Mouse (Mus musculus): Measurements from ENCODE around the gene Actl7b. TPM values are rescaled to one million over a fixed set of nuclear protein-coding genes. Genes with fewer than 3 reads are reported as not detected.

Gene Actl7b
- not detected in 2 replicates for polyA plus RNA-seq (2012; ENCODE audit: insufficient read depth, insufficient read length, low replicate concordance, missing spikeins)

- no peak for TF ChIP-seq CTCF (IDR thresholded peaks at IDR 0.05; ENCODE audit: insufficient read depth, low read depth, low read length)
- TF ChIP-seq POLR2A (IDR thresholded peaks at IDR 0.05; ENCODE audit: insufficient read depth, low read depth, low read length), result no peak
- WGBS, result 93% methylated on average over 13 of the region's 13 CpGs
- H3K4me3 ChIP-seq (ENCODE audit: insufficient read depth, low read depth, low read length), result no peak within 1 kb of the TSS
- H3K4me1 ChIP-seq (ENCODE audit: control insufficient read depth, insufficient read depth, low read length), result peaks cover 3% of the 10 kb centered on the region; the same call in 1 of the 2 replicates
- no peak within 1 kb of the TSS for H3K27ac ChIP-seq (ENCODE audit: insufficient read depth, low read depth, low read length)
These were observed at the start of gene Actl7b for GRCm38 (mm10) chr4:56741041-56741493. Actl7b (minus strand) TSS chr4:56741443.

DNA sequence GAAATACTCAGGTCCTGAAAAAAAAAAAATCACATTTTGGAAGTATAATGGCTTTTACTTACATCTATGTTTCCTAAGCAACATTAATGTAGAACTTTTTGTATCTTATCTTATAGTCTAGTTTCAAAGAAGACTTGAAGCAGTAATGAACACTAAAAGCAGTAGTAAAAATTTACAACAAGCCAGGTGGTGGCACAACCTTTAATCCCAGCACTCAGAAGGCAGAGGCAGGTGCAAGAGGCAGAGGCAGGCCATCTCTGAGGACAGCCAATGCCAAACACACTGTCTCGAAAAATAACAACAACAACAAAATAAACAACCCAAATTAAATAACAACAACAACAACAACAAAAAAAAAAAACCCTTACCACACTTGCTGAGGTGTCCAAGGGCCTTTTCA lies 29.8 kb upstream of the Actl7b start:
- WGBS, result 80% methylated on average over 1 of the region's 1 CpGs
- Histone ChIP-seq H3K27ac (ENCODE audit: insufficient read depth, low read depth, low read length) (no peak overlapping the region), H3K4me3 (ENCODE audit: insufficient read depth, low read depth, low read length) (no peak overlapping the region), H3K4me1 (ENCODE audit: control insufficient read depth, insufficient read depth, low read length) (no peaks in the 10 kb centered on the region)
- TF ChIP-seq CTCF (IDR thresholded peaks at IDR 0.05; ENCODE audit: insufficient read depth, low read depth, low read length), result no peak
- no peak for TF ChIP-seq POLR2A (IDR thresholded peaks at IDR 0.05; ENCODE audit: insufficient read depth, low read depth, low read length)

- Histone ChIP-seq H3K4me1 (ENCODE audit: control insufficient read depth, insufficient read depth, low read length) (no peaks in the 10 kb centered on the region), H3K4me3 (ENCODE audit: insufficient read depth, low read depth, low read length) (no peak overlapping the region), H3K27ac (ENCODE audit: insufficient read depth, low read depth, low read length) (no peak overlapping the region)
- TF ChIP-seq POLR2A (IDR thresholded peaks at IDR 0.05; ENCODE audit: insufficient read depth, low read depth, low read length) (no peak), CTCF (IDR thresholded peaks at IDR 0.05; ENCODE audit: insufficient read depth, low read depth, low read length) (no peak)
- WGBS, result 90% methylated on average over 7 of the region's 7 CpGs
These were observed 27.7 kb upstream of the Actl7b start for GRCm38 (mm10) chr4:56768913-56769312.

- TF ChIP-seq CTCF (IDR thresholded peaks at IDR 0.05; ENCODE audit: insufficient read depth, low read depth, low read length) (no peak), POLR2A (IDR thresholded peaks at IDR 0.05; ENCODE audit: insufficient read depth, low read depth, low read length) (no peak)
- 81% methylated on average over 5 of the region's 5 CpGs for WGBS
- Histone ChIP-seq H3K4me3 (ENCODE audit: insufficient read depth, low read depth, low read length) (no peak overlapping the region), H3K4me1 (ENCODE audit: control insufficient read depth, insufficient read depth, low read length) (no peaks in the 10 kb centered on the region), H3K27ac (ENCODE audit: insufficient read depth, low read depth, low read length) (no peak overlapping the region)
These were observed 26.6 kb upstream of the Actl7b start for GRCm38 (mm10) chr4:56767861-56768284.

- no peak for TF ChIP-seq CTCF (IDR thresholded peaks at IDR 0.05; ENCODE audit: insufficient read depth, low read depth, low read length)
- no peak for TF ChIP-seq POLR2A (IDR thresholded peaks at IDR 0.05; ENCODE audit: insufficient read depth, low read depth, low read length)
- 93% methylated on average over 1 of the region's 1 CpGs for WGBS
- no peak overlapping the region for H3K4me3 ChIP-seq (ENCODE audit: insufficient read depth, low read depth, low read length)
- no peak overlapping the region for H3K27ac ChIP-seq (ENCODE audit: insufficient read depth, low read depth, low read length)
- no peaks in the 10 kb centered on the region for H3K4me1 ChIP-seq (ENCODE audit: control insufficient read depth, insufficient read depth, low read length)
These were observed 16.4 kb upstream of the Actl7b start for GRCm38 (mm10) chr4:56757693-56758092.

- H3K27ac ChIP-seq (ENCODE audit: insufficient read depth, low read depth, low read length), result no peak overlapping the region
- TF ChIP-seq CTCF (IDR thresholded peaks at IDR 0.05; ENCODE audit: insufficient read depth, low read depth, low read length) (no peak), POLR2A (IDR thresholded peaks at IDR 0.05; ENCODE audit: insufficient read depth, low read depth, low read length) (no peak)
- WGBS, result 91% methylated on average over 10 of the region's 10 CpGs
- H3K4me3 ChIP-seq (ENCODE audit: insufficient read depth, low read depth, low read length), result no peak overlapping the region
- no peaks in the 10 kb centered on the region for H3K4me1 ChIP-seq (ENCODE audit: control insufficient read depth, insufficient read depth, low read length)
These were observed 15.8 kb upstream of the Actl7b start for GRCm38 (mm10) chr4:56756966-56757600.

GRCm38 (mm10) chr4:56756021-56756420 lies 14.8 kb upstream of the Actl7b start:
- Histone ChIP-seq H3K4me3 (ENCODE audit: insufficient read depth, low read depth, low read length) (no peak overlapping the region), H3K27ac (ENCODE audit: insufficient read depth, low read depth, low read length) (no peak overlapping the region), H3K4me1 (ENCODE audit: control insufficient read depth, insufficient read depth, low read length) (no peaks in the 10 kb centered on the region)
- WGBS, result 90% methylated on average over 5 of the region's 5 CpGs
- TF ChIP-seq POLR2A (IDR thresholded peaks at IDR 0.05; ENCODE audit: insufficient read depth, low read depth, low read length), result no peak

- Histone ChIP-seq H3K4me1 (ENCODE audit: control insufficient read depth, insufficient read depth, low read length) (peaks cover 3% of the 10 kb centered on the region; the same call in 1 of the 2 replicates), H3K4me3 (ENCODE audit: insufficient read depth, low read depth, low read length) (no peak overlapping the region), H3K27ac (ENCODE audit: insufficient read depth, low read depth, low read length) (no peak overlapping the region)
- 95% methylated on average over 9 of the region's 9 CpGs for WGBS
- TF ChIP-seq POLR2A (IDR thresholded peaks at IDR 0.05; ENCODE audit: insufficient read depth, low read depth, low read length) (no peak), CTCF (IDR thresholded peaks at IDR 0.05; ENCODE audit: insufficient read depth, low read depth, low read length) (no peak)
These were observed 6.2 kb upstream of the Actl7b start for GRCm38 (mm10) chr4:56747456-56747855.

DNA sequence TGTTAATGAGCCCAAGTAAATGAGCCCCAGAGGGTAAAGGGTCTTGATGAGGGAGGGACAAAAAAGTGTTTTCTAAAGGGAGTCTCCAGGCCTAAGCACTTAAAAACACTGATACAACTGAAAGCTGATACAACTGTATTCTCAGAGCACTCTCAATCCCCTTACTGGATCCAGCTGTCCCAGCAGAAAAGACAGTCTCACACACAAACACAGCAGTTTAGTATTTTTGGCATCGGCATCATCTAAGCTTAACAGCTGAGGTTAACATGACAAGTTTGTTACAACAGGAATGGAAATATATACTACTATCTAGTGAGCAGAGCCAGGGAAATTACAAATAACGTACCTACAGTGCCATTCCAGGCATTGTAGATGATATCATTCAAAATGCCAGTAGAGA lies 5.1 kb upstream of the Actl7b start:
- no peak overlapping the region for H3K4me3 ChIP-seq (ENCODE audit: insufficient read depth, low read depth, low read length)
- peaks cover 3% of the 10 kb centered on the region; the same call in 1 of the 2 replicates for H3K4me1 ChIP-seq (ENCODE audit: control insufficient read depth, insufficient read depth, low read length)
- no peak overlapping the region for H3K27ac ChIP-seq (ENCODE audit: insufficient read depth, low read depth, low read length)
- 88% methylated on average over 2 of the region's 2 CpGs for WGBS
- no peak for TF ChIP-seq CTCF (IDR thresholded peaks at IDR 0.05; ENCODE audit: insufficient read depth, low read depth, low read length)
- no peak for TF ChIP-seq POLR2A (IDR thresholded peaks at IDR 0.05; ENCODE audit: insufficient read depth, low read depth, low read length)
